Mouse (Mus musculus) gastrocnemius, postnatal 4 days (tissue): ENCODE measurements around the gene Cttnbp2nl. TPM values are rescaled to one million over a fixed set of nuclear protein-coding genes. Genes with fewer than 3 reads are reported as not detected.

ENCODE experiments used
- DNase-seq, 2 experiments: peaks; one replicate each; pipeline ENCODE4 v3.0.0; 2021 to 2022; ENCODE audit warnings: low spot score in 2 of 2, mixed read lengths in 2 of 2
- total RNA-seq, 2 experiments: library from RNA; stranded (reverse); gene quantifications; 2 replicates each; pipeline ENCODE4 v1.2.3; 2021

Gene Cttnbp2nl
- total RNA-seq, 2 experiments from 2014 or later = 19.5 to 21.1 TPM

GRCm38 (mm10) chr3:105059911-105060310, 7.0 kb upstream of the Cttnbp2nl start:
- DNase-seq = no peak

- DNase-seq = peak; percentile 42 to 76
These were observed 5.9 kb upstream of the Cttnbp2nl start for GRCm38 (mm10) chr3:105058627-105059513.

GRCm38 (mm10) chr3:105055666-105056065, 2.7 kb upstream of the Cttnbp2nl start:
- no peak for DNase-seq

- DNase-seq = no peak
These were observed 2.0 kb upstream of the Cttnbp2nl start for GRCm38 (mm10) chr3:105054952-105055351.

GRCm38 (mm10) chr3:105053698-105054001, 704 bp upstream of the Cttnbp2nl start:
- no peak for DNase-seq

- no peak for DNase-seq
These were observed 592 bp downstream of the Cttnbp2nl start for GRCm38 (mm10) chr3:105052171-105052936.

- no peak for DNase-seq
These were observed 1.8 kb downstream of the Cttnbp2nl start for GRCm38 (mm10) chr3:105051103-105051502.

GRCm38 (mm10) chr3:105049848-105050247, 3.1 kb downstream of the Cttnbp2nl start:
- DNase-seq = no peak

- peak in 1 of 2 experiments; percentile 29 for DNase-seq
These were observed 5.3 kb downstream of the Cttnbp2nl start for GRCm38 (mm10) chr3:105047616-105048015.

GRCm38 (mm10) chr3:105046870-105047269, 6.1 kb downstream of the Cttnbp2nl start:
- DNase-seq = no peak

GRCm38 (mm10) chr3:105043746-105044145, 9.2 kb downstream of the Cttnbp2nl start:
- DNase-seq = no peak

GRCm38 (mm10) chr3:105040983-105041625, 11.8 kb downstream of the Cttnbp2nl start:
- DNase-seq = no peak

- DNase-seq = no peak
These were observed 12.9 kb downstream of the Cttnbp2nl start for GRCm38 (mm10) chr3:105040002-105040401.

GRCm38 (mm10) chr3:105037240-105037770, 15.6 kb downstream of the Cttnbp2nl start:
- no peak for DNase-seq

- no peak for DNase-seq
These were observed 16.6 kb downstream of the Cttnbp2nl start for GRCm38 (mm10) chr3:105036281-105036847.

GRCm38 (mm10) chr3:105023371-105024005, 29.5 kb downstream of the Cttnbp2nl start:
- no peak for DNase-seq

GRCm38 (mm10) chr3:105019826-105020692, 32.9 kb downstream of the Cttnbp2nl start:
- no peak for DNase-seq

GRCm38 (mm10) chr3:105018783-105019105, 34.2 kb downstream of the Cttnbp2nl start:
- no peak for DNase-seq

GRCm38 (mm10) chr3:105018085-105018782, 34.7 kb downstream of the Cttnbp2nl start:
- DNase-seq = no peak
